Mouse (Mus musculus) forebrain, embryonic 16.5 days (tissue): ENCODE results near the gene Mafb. TPM values are rescaled to one million over a fixed set of nuclear protein-coding genes. Genes with fewer than 3 reads are reported as not detected.

Source experiments
- ATAC-seq: fragments of 200-750 bp; cut with Nextera tagmentation; 2 replicates; pipeline ENCODE4 v1.8.0; 2017; ENCODE audit warnings: mild to moderate bottlenecking, moderate library complexity
- H3K27ac ChIP-seq: fragments of 300-500 bp; sonication (generic); 2 replicates; pipeline ENCODE4 v1.5.1; 2014; ENCODE audit warnings: low read length, control low read depth
- H3K27me3 ChIP-seq: fragments of 300-500 bp; sonication (generic); replicated peaks from 2 replicates; pipeline ENCODE4 v1.6.1; 2014; ENCODE audit warnings: low read length; ENCODE audit not compliant: control insufficient read depth, insufficient read depth
- H3K36me3 ChIP-seq: fragments of 300-500 bp; sonication (generic); 2 replicates; pipeline ENCODE4 v1.6.1; 2014; ENCODE audit not compliant: control insufficient read depth, insufficient read depth
- H3K4me1 ChIP-seq: fragments of 300-500 bp; sonication (generic); replicated peaks from 2 replicates; pipeline ENCODE4 v1.6.1; 2014; ENCODE audit warnings: low read length; ENCODE audit not compliant: control insufficient read depth, insufficient read depth
- H3K4me2 ChIP-seq: fragments of 300-500 bp; sonication (generic); 2 replicates; pipeline ENCODE4 v1.6.1; 2014; ENCODE audit warnings: mild to moderate bottlenecking, low read length, control low read depth
- H3K4me3 ChIP-seq: fragments of 300-500 bp; sonication (generic); replicated peaks from 2 replicates; pipeline ENCODE4 v1.5.1; 2014; ENCODE audit warnings: mild to moderate bottlenecking, low read length, control low read depth
- H3K9ac ChIP-seq: fragments of 300-500 bp; sonication (generic); replicated peaks from 2 replicates; pipeline ENCODE4 v1.6.1; 2014; ENCODE audit warnings: low read depth, low read length, control low read depth
- H3K9me3 ChIP-seq: fragments of 300-500 bp; sonication (generic); 2 replicates; pipeline ENCODE4 v1.6.1; 2016; ENCODE audit warnings: low read length; ENCODE audit not compliant: control insufficient read depth
- WGBS: fragments of 180-500 bp; shearing (Covaris S2); extraction: QIAGEN DNeasy Blood & Tissue Kit; methylation state at CpG from one replicate; pipeline ENCODE4 v1.1.7; 2014; 5-methylcytosine and 5-hydroxymethylcytosine counted together
- polyA plus RNA-seq: library from polyadenylated mRNA; unstranded; fragments of >200 nt; fragmentation: Nextera tagmentation; extraction: Ambion mirVana; gene quantifications from 2 replicates; pipeline ENCODE4 v1.2.1, GENCODE M21; 2015

The Mafb gene
- polyA plus RNA-seq, 1 experiment from 2014 or later, result 16.4 TPM

DNA sequence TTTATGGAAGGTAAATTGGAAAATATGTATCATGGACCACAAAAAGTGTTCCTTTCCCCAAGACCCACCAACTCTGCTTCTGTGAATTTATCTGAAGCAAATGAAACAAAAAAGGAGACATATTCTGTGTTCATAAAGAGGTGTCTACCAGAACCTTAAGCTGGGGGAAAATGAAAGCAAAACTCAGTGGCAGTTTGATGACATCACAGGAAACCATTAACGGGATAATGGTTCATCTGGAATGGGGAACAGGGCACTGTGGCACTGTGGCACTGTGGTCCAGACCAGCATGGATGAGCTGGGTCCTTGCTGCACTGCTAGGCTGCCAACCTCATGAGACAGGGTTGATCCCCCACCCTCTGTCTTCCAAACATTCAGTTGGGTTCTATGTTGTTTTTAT lies 31.8 kb downstream of the Mafb start:
- Histone ChIP-seq H3K4me2 (no peak overlapping the region), H3K36me3 (no peaks in the 10 kb centered on the region), H3K4me3 (no peak overlapping the region), H3K27me3 (no peaks in the 10 kb centered on the region), H3K4me1 (peaks cover 3% of the 10 kb centered on the region), H3K27ac (no peak overlapping the region), H3K9ac (no peak overlapping the region), H3K9me3 (no peaks in the 10 kb centered on the region)
- WGBS, result 43% methylated on average over 1 of the region's 1 CpGs
- no peak for ATAC-seq

DNA sequence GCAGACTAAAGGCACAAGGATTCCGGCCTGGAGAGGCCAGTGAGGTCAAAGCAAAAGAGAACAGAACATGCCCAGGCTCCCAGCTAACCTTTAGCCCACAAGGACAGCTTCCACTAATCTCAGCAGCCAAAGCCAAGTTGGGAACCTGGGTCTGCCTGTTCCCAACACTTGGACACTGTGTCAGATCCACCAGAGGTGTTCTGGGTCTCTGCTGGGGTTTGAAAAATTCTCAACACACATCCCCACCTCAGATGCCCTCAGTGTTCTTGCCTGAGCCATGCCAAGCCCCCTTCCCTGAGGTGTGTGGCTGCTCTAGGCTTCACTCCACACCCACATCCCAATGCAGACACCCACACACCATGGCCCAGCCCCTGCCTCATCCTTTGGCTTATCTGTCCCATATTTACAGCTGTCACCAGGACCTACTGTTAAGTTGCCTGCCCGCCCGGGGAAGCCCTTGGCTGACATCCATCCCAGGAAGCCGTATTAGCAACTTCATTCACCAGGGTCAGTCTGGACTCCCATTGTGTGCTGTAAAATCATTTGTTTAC lies 32.7 kb downstream of the Mafb start, which contains the start of gene Gm826:
Gm826 (minus strand) TSS at position 52 of the 551 bp plus-strand sequence.
- no peak within 1 kb of the TSS for H3K4me2 ChIP-seq
- no peak within 1 kb of the TSS for H3K9ac ChIP-seq
- H3K9me3 ChIP-seq, result no peaks in the 10 kb centered on the region
- no peak within 1 kb of the TSS for H3K27ac ChIP-seq
- H3K4me1 ChIP-seq, result peaks cover 3% of the 10 kb centered on the region
- ATAC-seq, result no peak
- H3K36me3 ChIP-seq, result no peaks in the 10 kb centered on the region
- no peaks in the 10 kb centered on the region for H3K27me3 ChIP-seq
- 33% methylated on average over 4 of the region's 4 CpGs for WGBS
- H3K4me3 ChIP-seq, result no peak within 1 kb of the TSS

DNA sequence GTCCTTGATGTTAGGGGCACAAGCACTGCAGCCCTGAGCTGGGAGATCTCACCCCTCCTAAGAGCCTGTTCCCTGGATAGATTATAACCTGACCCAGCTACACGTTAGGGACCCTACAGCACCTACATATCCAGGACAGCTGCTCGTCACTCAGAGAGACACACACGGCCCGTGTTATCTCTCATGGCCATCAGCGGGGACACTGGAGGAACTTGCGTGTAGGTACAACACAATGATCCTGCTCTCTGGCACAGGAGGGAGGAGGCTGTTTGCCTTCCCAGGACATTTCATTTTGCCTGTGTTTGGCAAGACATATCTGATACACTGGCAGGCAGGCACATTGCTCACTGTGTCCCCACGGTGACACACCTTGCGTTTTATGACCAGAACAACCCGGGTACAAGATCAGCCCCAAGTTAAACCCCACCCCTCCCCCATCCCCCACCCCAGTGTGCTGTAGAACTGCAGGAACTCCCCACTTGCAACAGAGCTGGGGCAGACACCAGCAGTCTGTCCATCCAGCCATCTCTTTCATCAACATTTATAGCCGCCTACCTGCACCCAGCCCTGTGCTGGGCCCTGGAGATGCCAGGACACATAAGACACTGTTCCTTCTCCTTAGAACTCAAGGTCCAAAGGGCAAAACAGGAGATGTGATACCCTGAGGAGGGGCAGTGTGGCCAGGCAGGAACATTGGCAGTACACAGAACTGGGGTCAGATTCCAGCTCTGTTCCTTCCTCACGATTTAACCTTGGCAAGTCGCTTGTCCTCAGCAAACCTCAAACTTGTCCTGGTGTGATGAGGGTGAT lies 34.1 kb downstream of the Mafb start:
- H3K9ac ChIP-seq, result no peak overlapping the region
- H3K4me3 ChIP-seq, result no peak overlapping the region
- ATAC-seq, result no peak
- H3K36me3 ChIP-seq, result no peaks in the 10 kb centered on the region
- H3K27me3 ChIP-seq, result no peaks in the 10 kb centered on the region
- no peak overlapping the region for H3K4me2 ChIP-seq
- H3K9me3 ChIP-seq, result no peaks in the 10 kb centered on the region
- peaks cover 6% of the 10 kb centered on the region for H3K4me1 ChIP-seq
- no peak overlapping the region for H3K27ac ChIP-seq
- 94% methylated on average over 12 of the region's 12 CpGs for WGBS

- 44% methylated on average over 9 of the region's 9 CpGs for WGBS
- Histone ChIP-seq H3K4me1 (peaks cover 3% of the 10 kb centered on the region; the same call in 1 of the 2 replicates), H3K27ac (no peak overlapping the region), H3K9me3 (no peaks in the 10 kb centered on the region), H3K4me2 (no peak overlapping the region), H3K27me3 (no peaks in the 10 kb centered on the region), H3K9ac (no peak overlapping the region), H3K4me3 (no peak overlapping the region), H3K36me3 (no peaks in the 10 kb centered on the region)
- ATAC-seq, result no peak
These were observed 38.0 kb downstream of the Mafb start for GRCm38 (mm10) chr2:160328886-160329285.

- H3K36me3 ChIP-seq, result no peaks in the 10 kb centered on the region
- H3K4me3 ChIP-seq, result no peak overlapping the region
- no peak overlapping the region for H3K27ac ChIP-seq
- no peak overlapping the region for H3K4me2 ChIP-seq
- H3K9me3 ChIP-seq, result no peaks in the 10 kb centered on the region
- 90% methylated on average over 4 of the region's 4 CpGs for WGBS
- no peaks in the 10 kb centered on the region for H3K27me3 ChIP-seq
- H3K9ac ChIP-seq, result no peak overlapping the region
- H3K4me1 ChIP-seq, result peaks cover 3% of the 10 kb centered on the region; the same call in 1 of the 2 replicates
- no peak for ATAC-seq
These were observed 39.1 kb downstream of the Mafb start for GRCm38 (mm10) chr2:160327716-160328115.

GRCm38 (mm10) chr2:160327167-160327566 lies 39.7 kb downstream of the Mafb start:
- Histone ChIP-seq H3K4me3 (no peak overlapping the region), H3K9me3 (no peaks in the 10 kb centered on the region), H3K36me3 (no peaks in the 10 kb centered on the region), H3K27me3 (no peaks in the 10 kb centered on the region), H3K27ac (no peak overlapping the region), H3K4me2 (no peak overlapping the region), H3K9ac (no peak overlapping the region), H3K4me1 (peaks cover 3% of the 10 kb centered on the region; the same call in 1 of the 2 replicates)
- WGBS, result 51% methylated on average over 4 of the region's 4 CpGs
- no peak for ATAC-seq

GRCm38 (mm10) chr2:160325105-160325644 lies 41.7 kb downstream of the Mafb start:
- H3K4me2 ChIP-seq, result no peak overlapping the region
- no peaks in the 10 kb centered on the region for H3K9me3 ChIP-seq
- ATAC-seq, result no peak
- no peak overlapping the region for H3K27ac ChIP-seq
- 83% methylated on average over 6 of the region's 6 CpGs for WGBS
- no peaks in the 10 kb centered on the region for H3K36me3 ChIP-seq
- no peaks in the 10 kb centered on the region for H3K27me3 ChIP-seq
- peaks cover 3% of the 10 kb centered on the region; the same call in 1 of the 2 replicates for H3K4me1 ChIP-seq
- H3K4me3 ChIP-seq, result no peak overlapping the region
- H3K9ac ChIP-seq, result no peak overlapping the region

GRCm38 (mm10) chr2:160321829-160322228 lies 45.0 kb downstream of the Mafb start:
- Histone ChIP-seq H3K4me1 (no peaks in the 10 kb centered on the region), H3K27me3 (no peaks in the 10 kb centered on the region), H3K9ac (no peak overlapping the region), H3K4me2 (no peak overlapping the region), H3K36me3 (no peaks in the 10 kb centered on the region), H3K27ac (no peak overlapping the region), H3K4me3 (no peak overlapping the region), H3K9me3 (no peaks in the 10 kb centered on the region)
- no peak for ATAC-seq
- 39% methylated on average over 4 of the region's 4 CpGs for WGBS

GRCm38 (mm10) chr2:160318255-160318654 lies 48.6 kb downstream of the Mafb start:
- no peaks in the 10 kb centered on the region for H3K9me3 ChIP-seq
- peaks cover 4% of the 10 kb centered on the region; the same call in 1 of the 2 replicates for H3K4me1 ChIP-seq
- H3K27me3 ChIP-seq, result no peaks in the 10 kb centered on the region
- no peak overlapping the region for H3K9ac ChIP-seq
- 85% methylated on average over 4 of the region's 4 CpGs for WGBS
- no peak overlapping the region for H3K27ac ChIP-seq
- ATAC-seq, result no peak
- H3K36me3 ChIP-seq, result no peaks in the 10 kb centered on the region
- no peak overlapping the region for H3K4me2 ChIP-seq
- H3K4me3 ChIP-seq, result no peak overlapping the region
